Mouse (Mus musculus) ZHBTc4 (cell line): ENCODE data around the gene Hist2h3c2.

ENCODE experiments used
- DNase-seq: peaks from one replicate; pipeline ENCODE4 v3.0.0-alpha.2; 2011; ENCODE audit warnings: low read depth, low spot score

The Hist2h3c2 gene

GRCm38 (mm10) chr3:96197129-96197749 lies 41.7 kb downstream of the Hist2h3c2 start:
- peak; percentile 93 for DNase-seq

- DNase-seq: no peak
These were observed 42.3 kb downstream of the Hist2h3c2 start for GRCm38 (mm10) chr3:96196437-96197128.

DNA sequence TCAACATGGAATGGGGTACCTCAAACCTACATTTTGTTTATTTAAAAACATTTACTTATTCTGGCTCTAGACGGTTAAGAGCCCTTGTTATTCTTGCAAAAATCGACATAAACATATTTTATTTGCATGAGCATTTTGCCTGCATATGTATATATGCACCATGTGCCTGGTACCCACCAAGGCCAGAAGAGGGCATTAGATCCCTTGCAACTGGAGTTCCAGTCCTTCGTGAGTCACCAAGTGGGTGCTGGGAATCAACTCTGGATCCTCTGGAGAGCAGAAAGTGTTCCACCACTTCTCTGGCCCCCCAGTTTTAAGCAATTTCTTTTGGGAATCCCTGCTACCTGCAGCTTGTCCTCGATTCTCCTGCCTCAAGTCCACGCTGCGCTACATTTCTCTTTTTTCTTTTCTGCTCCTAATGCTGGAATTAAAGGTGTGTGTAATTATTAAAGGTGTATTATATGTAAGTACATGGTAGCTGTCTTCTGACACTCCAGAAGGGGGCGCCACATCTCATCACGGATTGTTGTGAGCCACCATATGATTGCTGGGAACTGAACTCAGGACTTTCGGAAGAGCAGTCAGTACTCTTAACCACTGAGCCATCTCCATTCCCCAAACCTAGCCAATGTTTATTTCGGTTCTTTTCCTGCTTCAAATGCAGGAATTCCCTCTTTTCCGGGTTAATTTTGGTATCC lies 43.2 kb downstream of the Hist2h3c2 start:
- no peak for DNase-seq

- DNase-seq: no peak
These were observed 44.0 kb downstream of the Hist2h3c2 start for GRCm38 (mm10) chr3:96194966-96195365.

DNA sequence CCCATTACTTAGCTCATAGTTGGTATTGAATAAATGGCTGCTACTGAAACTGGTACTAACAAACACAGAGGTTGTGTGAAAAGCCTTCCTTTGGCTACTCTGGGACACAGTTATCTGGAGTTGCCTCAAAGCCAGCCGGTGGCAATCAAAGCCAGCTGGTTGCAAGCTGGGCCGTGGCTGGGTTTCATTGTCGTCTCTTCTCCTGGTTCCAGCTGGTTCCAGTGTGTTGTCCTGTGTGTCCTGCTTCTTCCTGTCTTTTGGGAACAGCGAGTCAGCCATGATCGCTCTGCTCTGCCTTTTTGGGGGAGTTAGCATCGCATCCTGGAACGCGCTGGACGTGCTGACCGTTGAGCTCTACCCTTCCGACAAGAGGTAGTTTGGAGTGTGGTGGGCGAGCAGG lies 46.0 kb downstream of the Hist2h3c2 start:
- no peak for DNase-seq
